In the genomic region with DNA sequence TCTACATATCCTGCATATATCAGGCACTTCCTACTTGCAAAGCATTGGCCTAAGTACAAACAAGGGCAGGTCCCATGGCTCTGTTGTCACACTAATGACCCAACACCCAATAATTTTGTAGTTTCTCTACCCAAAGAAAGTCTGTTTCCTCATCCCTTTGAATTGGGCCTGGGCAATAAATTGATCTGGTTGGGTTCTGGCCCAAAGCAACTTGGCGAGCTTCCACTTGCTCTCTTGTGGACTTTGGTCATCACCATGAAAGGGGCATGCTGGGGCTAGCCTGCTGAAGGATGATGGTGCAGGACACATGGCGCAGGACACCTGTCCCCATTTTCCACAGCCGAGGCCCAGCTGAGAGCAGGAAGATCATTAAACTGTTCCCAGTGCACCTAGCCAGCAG, we compare ENCODE assay signal across 15 mouse cellular contexts.
DNase-seq lines count a peak whose midpoint lies in the region; ATAC-seq and TF ChIP-seq lines count a peak whose summit lies in the region.
"Had no signal": no experiment of that assay in that cellular context is flagged by ENCODE, and none has a peak within 500 bp of the region (broad histone marks: within the 10 kb centered on the region; RNA-seq: fewer than 3 reads in every experiment).

No protein-coding gene starts in this region.

- H3K9me3 ChIP-seq in forebrain, embryonic 10.5 days, result no peaks in the 10 kb centered on the region
- no peaks in the 10 kb centered on the region for H3K9me3 ChIP-seq in forebrain, embryonic 16.5 days (ENCODE audit: control insufficient read depth, low read length)
- H3K9me3 ChIP-seq in midbrain, embryonic 15.5 days, result no peaks in the 10 kb centered on the region
- H3K9me3 ChIP-seq: intestine, embryonic 15.5 days had no signal

- H3K9ac ChIP-seq in forebrain, embryonic 16.5 days (replicated peaks; ENCODE audit: low read depth, low read length), result no peak overlapping the region
- H3K9ac ChIP-seq in midbrain, embryonic 15.5 days, result no peak overlapping the region
- H3K9ac ChIP-seq: intestine, embryonic 15.5 days; lung, embryonic 14.5 days had no signal

- H3K4me1 ChIP-seq in forebrain, embryonic 10.5 days, result peaks cover 89% of the 10 kb centered on the region
- H3K4me1 ChIP-seq in forebrain, embryonic 16.5 days (replicated peaks; ENCODE audit: control insufficient read depth, insufficient read depth, low read length), result peaks cover 52% of the 10 kb centered on the region
- peaks cover 16% of the 10 kb centered on the region for H3K4me1 ChIP-seq in testis, adult 2 months (ENCODE audit: control insufficient read depth, insufficient read depth, low read length)
- peaks cover 68% of the 10 kb centered on the region for H3K4me1 ChIP-seq in midbrain, embryonic 15.5 days

- TF ChIP-seq CTCF in testis, adult 2 months (IDR thresholded peaks at IDR 0.05; ENCODE audit: control insufficient read depth, insufficient read depth, insufficient replicate concordance, low read depth, low read length), result no peak

- 93% methylated on average over 3 of the region's 3 CpGs for WGBS in forebrain, embryonic 10.5 days
- 92% methylated on average over 3 of the region's 3 CpGs for WGBS in forebrain, embryonic 16.5 days
- 90% methylated on average over 3 of the region's 3 CpGs for WGBS in midbrain, embryonic 15.5 days

- no peak for ATAC-seq in forebrain, embryonic 16.5 days
- no peak for ATAC-seq in midbrain, embryonic 15.5 days (replicated peaks)
- ATAC-seq: intestine, embryonic 15.5 days had no signal

- H3K36me3 ChIP-seq in forebrain, embryonic 10.5 days (replicated peaks), result peaks cover 28% of the 10 kb centered on the region
- H3K36me3 ChIP-seq in forebrain, embryonic 16.5 days (ENCODE audit: control insufficient read depth, insufficient read depth), result no peaks in the 10 kb centered on the region
- H3K36me3 ChIP-seq in testis, adult 2 months (ENCODE audit: control insufficient read depth, insufficient read depth, low read length), result no peaks in the 10 kb centered on the region
- no peaks in the 10 kb centered on the region for H3K36me3 ChIP-seq in midbrain, embryonic 15.5 days (replicated peaks)
- H3K36me3 ChIP-seq: intestine, embryonic 15.5 days had no signal

- peak overlapping the region; percentile 93 for H3K27ac ChIP-seq in forebrain, embryonic 10.5 days
- H3K27ac ChIP-seq in forebrain, embryonic 16.5 days (ENCODE audit: low read length), result no peak overlapping the region
- H3K27ac ChIP-seq in testis, adult 2 months (ENCODE audit: control insufficient read depth, insufficient read depth, low read depth, low read length), result no peak overlapping the region
- peak overlapping the region; percentile 85; the same call in 1 of the 2 replicates for H3K27ac ChIP-seq in midbrain, embryonic 15.5 days
- H3K27ac ChIP-seq: intestine, embryonic 15.5 days had no signal

- no peak for DNase-seq in forebrain, embryonic 10.5 days (ENCODE audit: extremely low spot score, low spot score)
- no peak for DNase-seq in testis, postnatal 14 days (ENCODE audit: low spot score)
- no peak for DNase-seq in spleen, postnatal 10 days (ENCODE audit: low spot score in 2 of 2)
- no peak for DNase-seq in gastrocnemius, adult 8-10 months (ENCODE audit: low spot score in 2 of 2)
- DNase-seq in right cerebral cortex, postnatal 14 days, result no peak
- DNase-seq: cerebellum, adult 8-10 months; heart, adult 18-20 months; heart, postnatal 10 days; lung, embryonic 14.5 days; thymus, adult 2 months had no signal

- no peaks in the 10 kb centered on the region for H3K27me3 ChIP-seq in forebrain, embryonic 10.5 days (ENCODE audit: poor library complexity, severe bottlenecking)
- H3K27me3 ChIP-seq in forebrain, embryonic 16.5 days (replicated peaks; ENCODE audit: control insufficient read depth, insufficient read depth, low read length), result no peaks in the 10 kb centered on the region
- no peaks in the 10 kb centered on the region for H3K27me3 ChIP-seq in testis, adult 2 months (ENCODE audit: control insufficient read depth, insufficient read depth, low read length)
- H3K27me3 ChIP-seq in midbrain, embryonic 15.5 days (replicated peaks), result no peaks in the 10 kb centered on the region
- H3K27me3 ChIP-seq: intestine, embryonic 15.5 days had no signal

- no peak overlapping the region for H3K4me3 ChIP-seq in forebrain, embryonic 10.5 days
- no peak overlapping the region for H3K4me3 ChIP-seq in forebrain, embryonic 16.5 days (replicated peaks; ENCODE audit: low read length)
- peak overlapping the region; percentile 17 for H3K4me3 ChIP-seq in testis, adult 2 months (ENCODE audit: control insufficient read depth, low read depth, low read length)
- H3K4me3 ChIP-seq in midbrain, embryonic 15.5 days, result no peak overlapping the region
- H3K4me3 ChIP-seq: erythroblast, embryonic 14.5 days; intestine, embryonic 15.5 days had no signal

- H3K4me2 ChIP-seq in forebrain, embryonic 16.5 days (ENCODE audit: low read length), result no peak overlapping the region
- no peak overlapping the region for H3K4me2 ChIP-seq in midbrain, embryonic 15.5 days
- H3K4me2 ChIP-seq: intestine, embryonic 15.5 days; lung, embryonic 14.5 days had no signal

- TF ChIP-seq POLR2A in testis, adult 2 months (IDR thresholded peaks at IDR 0.05; ENCODE audit: control insufficient read depth, low read depth, low read length), result no peak

Comparison
In these comparisons a context has a peak if more than half of its experiments do, and no peak if none do; other contexts are left out.
1. H3K27ac ChIP-seq: peak in forebrain, embryonic 10.5 days (single experiment) and midbrain, embryonic 15.5 days (single experiment); none in forebrain, embryonic 16.5 days (single experiment) and testis, adult 2 months (single experiment).